Mouse (Mus musculus) cerebellum, adult 9-11 months (tissue): Measurements from ENCODE around the gene Lhx1.

Experiments used
- DNase-seq: peaks from one replicate; pipeline ENCODE4 v3.0.0; 2022

Gene Lhx1

GRCm38 (mm10) chr11:84525421-84526274, at the start of gene Lhx1:
Lhx1 (minus strand) TSS chr11:84525535.
- DNase-seq: peak; percentile 94

GRCm38 (mm10) chr11:84574834-84575233, 49.5 kb upstream of the Lhx1 start:
- DNase-seq: no peak

- DNase-seq: no peak
Observed at GRCm38 (mm10) chr11:84573637-84574036, 48.3 kb upstream of the Lhx1 start.

GRCm38 (mm10) chr11:84570812-84571211, 45.5 kb upstream of the Lhx1 start:
- DNase-seq: no peak

GRCm38 (mm10) chr11:84570392-84570791, 45.1 kb upstream of the Lhx1 start:
- peak; percentile 50 for DNase-seq

- no peak for DNase-seq
Observed at GRCm38 (mm10) chr11:84569052-84569751, 43.9 kb upstream of the Lhx1 start.

- DNase-seq: no peak
Observed at GRCm38 (mm10) chr11:84568482-84568881, 43.1 kb upstream of the Lhx1 start.

GRCm38 (mm10) chr11:84566691-84567090, 41.4 kb upstream of the Lhx1 start:
- peak; percentile 45 for DNase-seq

GRCm38 (mm10) chr11:84565224-84565623, 39.9 kb upstream of the Lhx1 start:
- DNase-seq: no peak

- DNase-seq: no peak
Observed at GRCm38 (mm10) chr11:84563360-84563759, 38.0 kb upstream of the Lhx1 start.

- no peak for DNase-seq
Observed at GRCm38 (mm10) chr11:84562758-84563347, 37.5 kb upstream of the Lhx1 start.

- DNase-seq: no peak
Observed at GRCm38 (mm10) chr11:84561546-84561945, 36.2 kb upstream of the Lhx1 start.

GRCm38 (mm10) chr11:84553821-84554450, 28.6 kb upstream of the Lhx1 start:
- peak; percentile 84 for DNase-seq

- no peak for DNase-seq
Observed at GRCm38 (mm10) chr11:84551296-84551695, 26.0 kb upstream of the Lhx1 start.

GRCm38 (mm10) chr11:84549258-84549791, 24.0 kb upstream of the Lhx1 start:
- no peak for DNase-seq

GRCm38 (mm10) chr11:84548293-84548692, 23.0 kb upstream of the Lhx1 start:
- no peak for DNase-seq

GRCm38 (mm10) chr11:84539981-84540380, 14.6 kb upstream of the Lhx1 start:
- no peak for DNase-seq

GRCm38 (mm10) chr11:84529797-84530703, 4.7 kb upstream of the Lhx1 start:
- peak; percentile 62 for DNase-seq

GRCm38 (mm10) chr11:84529143-84529755, 3.9 kb upstream of the Lhx1 start:
- DNase-seq: peak; percentile 66

- DNase-seq: peak; percentile 54
Observed at GRCm38 (mm10) chr11:84526976-84527860, 1.9 kb upstream of the Lhx1 start.
